Mouse (Mus musculus): ENCODE results near the gene Apbb1ip. TPM values are rescaled to one million over a fixed set of nuclear protein-coding genes. Genes with fewer than 3 reads are reported as not detected.

Apbb1ip gene
- polyA plus RNA-seq (2015; fragmentation: Nextera tagmentation; extraction: Ambion mirVana) = 2.8 and 4.7 TPM in 2 replicates

GRCm38 (mm10) chr2:22773549-22774180 lies at the start of gene Apbb1ip:
Gene Apbb1ip, plus strand, starts transcription at chr2:22774094.

GRCm38 (mm10) chr2:22895282-22896273 lies 121.7 kb downstream of the Apbb1ip start, which contains the start of gene Pdss1:
Gene Pdss1, plus strand, starts transcription at chr2:22895522.

Other genes starting within 250 kb of the Apbb1ip start
- gene Gad2, start 151.9 kb upstream of the Apbb1ip start, polyA plus RNA-seq (2015; fragmentation: Nextera tagmentation; extraction: Ambion mirVana) = 0.62 and 0.96 TPM in 2 replicates
- gene Pdss1, start 121.4 kb downstream of the Apbb1ip start, polyA plus RNA-seq (2015; fragmentation: Nextera tagmentation; extraction: Ambion mirVana) = 8.9 and 9.9 TPM in 2 replicates